Mouse (Mus musculus): Measurements from ENCODE around the gene Vstm2l. TPM values are rescaled to one million over a fixed set of nuclear protein-coding genes. Genes with fewer than 3 reads are reported as not detected.

Gene Vstm2l
- polyA plus RNA-seq, 1 experiment from 2014 or later = not detected

- no peak overlapping the region for H3K9ac ChIP-seq (replicated peaks)
- H3K4me3 ChIP-seq (ENCODE audit: low read depth, low read length) = no peak overlapping the region
- WGBS (ENCODE audit: insufficient replicate concordance) = 60% methylated on average over 5 of the region's 5 CpGs
- H3K27me3 ChIP-seq (ENCODE audit: insufficient read depth, low read length) = peaks cover 2% of the 10 kb centered on the region; the same call in 1 of the 2 replicates
- DNase-seq (no peak), ATAC-seq (no peak)
- H3K9me3 ChIP-seq (ENCODE audit: low read length) = no peaks in the 10 kb centered on the region
- H3K4me2 ChIP-seq (ENCODE audit: low read depth, low read length) = no peak overlapping the region
- TF ChIP-seq EP300 (IDR thresholded peaks at IDR 0.05; ENCODE audit: low read depth) (no peak), CTCF (IDR thresholded peaks at IDR 0.05; ENCODE audit: low read depth) (no peak)
- H3K4me1 ChIP-seq (ENCODE audit: insufficient read depth) = no peaks in the 10 kb centered on the region
- no peak overlapping the region for H3K27ac ChIP-seq (ENCODE audit: low read depth)
- no peaks in the 10 kb centered on the region for H3K36me3 ChIP-seq (replicated peaks; ENCODE audit: insufficient read depth, low read length)
These were observed 10.1 kb downstream of the Vstm2l start for GRCm38 (mm10) chr2:157924504-157924903.

- Histone ChIP-seq H3K9me3 (ENCODE audit: low read length) (no peaks in the 10 kb centered on the region), H3K4me3 (ENCODE audit: low read depth, low read length) (no peak overlapping the region), H3K4me1 (ENCODE audit: insufficient read depth) (no peaks in the 10 kb centered on the region), H3K4me2 (ENCODE audit: low read depth, low read length) (no peak overlapping the region), H3K27ac (ENCODE audit: low read depth) (no peak overlapping the region), H3K9ac (replicated peaks) (no peak overlapping the region), H3K36me3 (replicated peaks; ENCODE audit: insufficient read depth, low read length) (no peaks in the 10 kb centered on the region), H3K27me3 (ENCODE audit: insufficient read depth, low read length) (peaks cover 2% of the 10 kb centered on the region; the same call in 1 of the 2 replicates)
- TF ChIP-seq EP300 (IDR thresholded peaks at IDR 0.05; ENCODE audit: low read depth) (no peak), CTCF (IDR thresholded peaks at IDR 0.05; ENCODE audit: low read depth) (no peak)
- no peak for ATAC-seq
- 70% methylated on average over 7 of the region's 7 CpGs for WGBS (ENCODE audit: insufficient replicate concordance)
- no peak for DNase-seq
These were observed 12.0 kb downstream of the Vstm2l start for GRCm38 (mm10) chr2:157926502-157926901.

- no peaks in the 10 kb centered on the region for H3K36me3 ChIP-seq (replicated peaks; ENCODE audit: insufficient read depth, low read length)
- 56% methylated on average over 3 of the region's 3 CpGs for WGBS (ENCODE audit: insufficient replicate concordance)
- no peak overlapping the region for H3K9ac ChIP-seq (replicated peaks)
- TF ChIP-seq EP300 (IDR thresholded peaks at IDR 0.05; ENCODE audit: low read depth) = no peak
- no peak for TF ChIP-seq CTCF (IDR thresholded peaks at IDR 0.05; ENCODE audit: low read depth)
- H3K27me3 ChIP-seq (ENCODE audit: insufficient read depth, low read length) = peaks cover 2% of the 10 kb centered on the region; the same call in 1 of the 2 replicates
- no peaks in the 10 kb centered on the region for H3K9me3 ChIP-seq (ENCODE audit: low read length)
- no peak for DNase-seq
- no peak overlapping the region for H3K4me3 ChIP-seq (ENCODE audit: low read depth, low read length)
- H3K4me1 ChIP-seq (ENCODE audit: insufficient read depth) = no peaks in the 10 kb centered on the region
- ATAC-seq = no peak
- H3K27ac ChIP-seq (ENCODE audit: low read depth) = no peak overlapping the region
- H3K4me2 ChIP-seq (ENCODE audit: low read depth, low read length) = no peak overlapping the region
These were observed 12.5 kb downstream of the Vstm2l start for GRCm38 (mm10) chr2:157926927-157927326.

GRCm38 (mm10) chr2:157927397-157927796 lies 12.9 kb downstream of the Vstm2l start:
- Histone ChIP-seq H3K36me3 (replicated peaks; ENCODE audit: insufficient read depth, low read length) (no peaks in the 10 kb centered on the region), H3K9ac (replicated peaks) (no peak overlapping the region), H3K27ac (ENCODE audit: low read depth) (no peak overlapping the region), H3K27me3 (ENCODE audit: insufficient read depth, low read length) (peaks cover 2% of the 10 kb centered on the region; the same call in 1 of the 2 replicates), H3K4me1 (ENCODE audit: insufficient read depth) (no peaks in the 10 kb centered on the region), H3K9me3 (ENCODE audit: low read length) (no peaks in the 10 kb centered on the region), H3K4me2 (ENCODE audit: low read depth, low read length) (no peak overlapping the region), H3K4me3 (ENCODE audit: low read depth, low read length) (no peak overlapping the region)
- WGBS (ENCODE audit: insufficient replicate concordance) = 65% methylated on average over 20 of the region's 20 CpGs
- ATAC-seq (no peak), DNase-seq (no peak)
- TF ChIP-seq EP300 (IDR thresholded peaks at IDR 0.05; ENCODE audit: low read depth) (no peak), CTCF (IDR thresholded peaks at IDR 0.05; ENCODE audit: low read depth) (no peak)

GRCm38 (mm10) chr2:157927815-157928214 lies 13.4 kb downstream of the Vstm2l start:
- H3K9ac ChIP-seq (replicated peaks) = no peak overlapping the region
- no peak overlapping the region for H3K27ac ChIP-seq (ENCODE audit: low read depth)
- DNase-seq (no peak), ATAC-seq (no peak)
- WGBS (ENCODE audit: insufficient replicate concordance) = 28% methylated on average over 2 of the region's 2 CpGs
- no peaks in the 10 kb centered on the region for H3K36me3 ChIP-seq (replicated peaks; ENCODE audit: insufficient read depth, low read length)
- no peak overlapping the region for H3K4me3 ChIP-seq (ENCODE audit: low read depth, low read length)
- no peaks in the 10 kb centered on the region for H3K9me3 ChIP-seq (ENCODE audit: low read length)
- TF ChIP-seq EP300 (IDR thresholded peaks at IDR 0.05; ENCODE audit: low read depth) (no peak), CTCF (IDR thresholded peaks at IDR 0.05; ENCODE audit: low read depth) (no peak)
- H3K4me1 ChIP-seq (ENCODE audit: insufficient read depth) = no peaks in the 10 kb centered on the region
- no peak overlapping the region for H3K4me2 ChIP-seq (ENCODE audit: low read depth, low read length)
- peaks cover 2% of the 10 kb centered on the region; the same call in 1 of the 2 replicates for H3K27me3 ChIP-seq (ENCODE audit: insufficient read depth, low read length)

GRCm38 (mm10) chr2:157932655-157933054 lies 18.2 kb downstream of the Vstm2l start:
- Histone ChIP-seq H3K4me2 (ENCODE audit: low read depth, low read length) (no peak overlapping the region), H3K9ac (replicated peaks) (no peak overlapping the region), H3K27ac (ENCODE audit: low read depth) (no peak overlapping the region), H3K4me3 (ENCODE audit: low read depth, low read length) (no peak overlapping the region), H3K4me1 (ENCODE audit: insufficient read depth) (no peaks in the 10 kb centered on the region), H3K9me3 (ENCODE audit: low read length) (no peaks in the 10 kb centered on the region), H3K27me3 (ENCODE audit: insufficient read depth, low read length) (0 out of 2 replicates have a peak, but pooled peaks cover 2% of the 10 kb centered on the region), H3K36me3 (replicated peaks; ENCODE audit: insufficient read depth, low read length) (no peaks in the 10 kb centered on the region)
- WGBS (ENCODE audit: insufficient replicate concordance) = 65% methylated on average over 4 of the region's 4 CpGs
- ATAC-seq (no peak), DNase-seq (no peak)
- TF ChIP-seq EP300 (IDR thresholded peaks at IDR 0.05; ENCODE audit: low read depth) (no peak), CTCF (IDR thresholded peaks at IDR 0.05; ENCODE audit: low read depth) (peak; percentile 35)
